Mouse (Mus musculus): Measurements from ENCODE around the gene Gm49369. TPM values are rescaled to one million over a fixed set of nuclear protein-coding genes. Genes with fewer than 3 reads are reported as not detected.

Gm49369 gene
- total and polyA plus RNA-seq, 2 experiments from 2014 or later: 2.9 TPM; not detected in 1

- Histone ChIP-seq H3K4me3 (ENCODE audit: low read length) (no peak overlapping the region), H3K4me2 (ENCODE audit: low read depth, low read length) (no peak overlapping the region), H3K9me3 (ENCODE audit: low read length) (no peaks in the 10 kb centered on the region), H3K27me3 (ENCODE audit: insufficient read depth, low read length) (no peaks in the 10 kb centered on the region), H3K27ac (no peak overlapping the region), H3K4me1 (ENCODE audit: insufficient read depth, low read length) (0 out of 2 replicates have a peak, but pooled peaks cover 4% of the 10 kb centered on the region), H3K36me3 (ENCODE audit: insufficient read depth, low read length) (no peaks in the 10 kb centered on the region), H3K9ac (replicated peaks; ENCODE audit: low read length) (no peak overlapping the region)
- WGBS: 76% methylated on average over 5 of the region's 5 CpGs
- ATAC-seq (no peak), DNase-seq (ENCODE audit: low spot score) (no peak)
- no peak for TF ChIP-seq CTCF (IDR thresholded peaks at IDR 0.05; ENCODE audit: low read depth)
Measured at GRCm38 (mm10) chr7:142353854-142354253, 28.6 kb downstream of the Gm49369 start.

GRCm38 (mm10) chr7:142351569-142351968, 30.9 kb downstream of the Gm49369 start:
- Histone ChIP-seq H3K4me2 (ENCODE audit: low read depth, low read length) (no peak overlapping the region), H3K36me3 (ENCODE audit: insufficient read depth, low read length) (no peaks in the 10 kb centered on the region), H3K9ac (replicated peaks; ENCODE audit: low read length) (no peak overlapping the region), H3K27me3 (ENCODE audit: insufficient read depth, low read length) (no peaks in the 10 kb centered on the region), H3K27ac (no peak overlapping the region), H3K9me3 (ENCODE audit: low read length) (no peaks in the 10 kb centered on the region), H3K4me1 (ENCODE audit: insufficient read depth, low read length) (0 out of 2 replicates have a peak, but pooled peaks cover 4% of the 10 kb centered on the region), H3K4me3 (ENCODE audit: low read length) (no peak overlapping the region)
- DNase-seq (ENCODE audit: low spot score) (no peak), ATAC-seq (no peak)
- TF ChIP-seq CTCF (IDR thresholded peaks at IDR 0.05; ENCODE audit: low read depth): no peak
- 59% methylated on average over 5 of the region's 5 CpGs for WGBS

GRCm38 (mm10) chr7:142349308-142349961, 33.0 kb downstream of the Gm49369 start:
- no peaks in the 10 kb centered on the region for H3K27me3 ChIP-seq (ENCODE audit: insufficient read depth, low read length)
- no peak for TF ChIP-seq CTCF (IDR thresholded peaks at IDR 0.05; ENCODE audit: low read depth)
- H3K36me3 ChIP-seq (ENCODE audit: insufficient read depth, low read length): no peaks in the 10 kb centered on the region
- no peaks in the 10 kb centered on the region for H3K9me3 ChIP-seq (ENCODE audit: low read length)
- ATAC-seq (peak; percentile 89), DNase-seq (ENCODE audit: low spot score) (peak; percentile 67)
- H3K9ac ChIP-seq (replicated peaks; ENCODE audit: low read length): no peak overlapping the region
- no peak overlapping the region for H3K4me2 ChIP-seq (ENCODE audit: low read depth, low read length)
- 20% methylated on average over 9 of the region's 9 CpGs for WGBS
- H3K27ac ChIP-seq: no peak overlapping the region
- H3K4me1 ChIP-seq (ENCODE audit: insufficient read depth, low read length): 0 out of 2 replicates have a peak, but pooled peaks cover 4% of the 10 kb centered on the region
- H3K4me3 ChIP-seq (ENCODE audit: low read length): no peak overlapping the region

GRCm38 (mm10) chr7:142347542-142347941, 34.9 kb downstream of the Gm49369 start:
- Histone ChIP-seq H3K27ac (no peak overlapping the region), H3K27me3 (ENCODE audit: insufficient read depth, low read length) (no peaks in the 10 kb centered on the region), H3K4me3 (ENCODE audit: low read length) (no peak overlapping the region), H3K9ac (replicated peaks; ENCODE audit: low read length) (no peak overlapping the region), H3K36me3 (ENCODE audit: insufficient read depth, low read length) (no peaks in the 10 kb centered on the region), H3K4me1 (ENCODE audit: insufficient read depth, low read length) (0 out of 2 replicates have a peak, but pooled peaks cover 4% of the 10 kb centered on the region), H3K4me2 (ENCODE audit: low read depth, low read length) (no peak overlapping the region), H3K9me3 (ENCODE audit: low read length) (no peaks in the 10 kb centered on the region)
- TF ChIP-seq CTCF (IDR thresholded peaks at IDR 0.05; ENCODE audit: low read depth): no peak
- WGBS: 83% methylated on average over 4 of the region's 4 CpGs
- ATAC-seq (no peak), DNase-seq (ENCODE audit: low spot score) (no peak)

DNA sequence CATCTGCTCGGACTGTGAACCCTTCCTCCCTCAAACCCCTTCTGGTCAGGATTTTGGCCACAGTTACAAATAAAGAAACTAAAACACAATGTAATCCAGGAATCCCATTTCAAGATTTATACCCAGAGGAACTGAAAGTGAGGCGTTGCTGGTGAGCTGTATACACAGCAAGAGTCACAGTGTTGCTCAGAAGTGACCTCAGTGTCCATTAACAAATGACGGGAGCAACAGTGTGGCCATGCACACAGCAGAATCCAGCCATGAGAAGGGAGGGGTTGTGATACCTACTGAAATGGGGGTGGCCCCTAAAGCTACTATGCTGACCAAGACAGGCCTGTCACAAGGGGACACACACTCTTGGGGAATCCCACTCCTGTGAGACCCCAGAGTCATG, 40.2 kb downstream of the Gm49369 start:
- Histone ChIP-seq H3K4me2 (ENCODE audit: low read depth, low read length) (no peak overlapping the region), H3K9ac (replicated peaks; ENCODE audit: low read length) (no peak overlapping the region), H3K36me3 (ENCODE audit: insufficient read depth, low read length) (no peaks in the 10 kb centered on the region), H3K9me3 (ENCODE audit: low read length) (no peaks in the 10 kb centered on the region), H3K4me1 (ENCODE audit: insufficient read depth, low read length) (no peaks in the 10 kb centered on the region), H3K27ac (no peak overlapping the region), H3K4me3 (ENCODE audit: low read length) (no peak overlapping the region), H3K27me3 (ENCODE audit: insufficient read depth, low read length) (no peaks in the 10 kb centered on the region)
- DNase-seq (ENCODE audit: low spot score): no peak
- no peak for TF ChIP-seq CTCF (IDR thresholded peaks at IDR 0.05; ENCODE audit: low read depth)
- no peak for ATAC-seq
- WGBS: 82% methylated on average over 3 of the region's 3 CpGs

DNA sequence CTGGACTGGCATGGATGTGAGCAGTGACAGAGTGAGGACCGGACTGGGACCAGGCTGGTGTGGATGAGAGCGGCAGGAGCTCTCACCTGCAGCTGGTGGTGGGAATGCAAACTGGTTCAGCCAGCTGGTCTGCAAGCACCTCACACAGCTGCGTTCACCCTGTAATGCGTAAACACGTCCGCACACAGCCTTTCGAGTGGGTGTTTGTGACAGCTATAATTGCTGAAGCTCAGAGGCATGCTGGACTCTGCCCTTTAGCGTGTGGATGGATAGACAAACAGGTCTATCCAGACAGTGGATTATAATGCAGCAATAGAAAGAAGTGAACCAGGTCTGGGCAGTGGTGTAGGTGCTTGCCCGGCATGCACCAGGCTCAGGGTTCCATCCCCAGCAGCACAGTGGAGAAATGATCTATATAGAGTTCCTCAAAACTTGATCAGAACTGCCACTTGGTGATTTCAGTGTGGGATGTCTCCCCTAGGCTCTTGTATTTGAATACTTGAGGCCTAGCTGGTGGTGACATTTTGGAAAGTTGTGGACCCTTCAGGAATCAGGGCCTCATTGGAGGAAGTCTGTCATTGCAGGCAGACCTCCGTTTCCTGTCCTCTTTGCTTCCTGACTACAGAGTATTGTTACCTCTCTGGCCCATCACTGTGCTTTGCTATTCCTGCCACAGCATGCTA, 40.8 kb downstream of the Gm49369 start:
- ATAC-seq: no peak

More for the DNA sequence above, 40.8 kb downstream of the Gm49369 start:
- no peak overlapping the region for H3K27ac ChIP-seq
- no peak for TF ChIP-seq CTCF (IDR thresholded peaks at IDR 0.05; ENCODE audit: low read depth)
- no peaks in the 10 kb centered on the region for H3K4me1 ChIP-seq (ENCODE audit: insufficient read depth, low read length)
- H3K9ac ChIP-seq (replicated peaks; ENCODE audit: low read length): no peak overlapping the region
- H3K4me3 ChIP-seq (ENCODE audit: low read length): no peak overlapping the region
- H3K27me3 ChIP-seq (ENCODE audit: insufficient read depth, low read length): no peaks in the 10 kb centered on the region
- WGBS: 77% methylated on average over 10 of the region's 10 CpGs
- H3K9me3 ChIP-seq (ENCODE audit: low read length): no peaks in the 10 kb centered on the region
- H3K4me2 ChIP-seq (ENCODE audit: low read depth, low read length): no peak overlapping the region
- no peak for DNase-seq (ENCODE audit: low spot score)
- H3K36me3 ChIP-seq (ENCODE audit: insufficient read depth, low read length): no peaks in the 10 kb centered on the region

Data from hindbrain, postnatal 0 days (tissue).